In genomic region chr11:102939024-102939675, GRCm38 (mm10) we compare ENCODE assay signal across 11 mouse cellular contexts. TPM values are rescaled to one million over a fixed set of nuclear protein-coding genes. Genes with fewer than 3 reads are reported as not detected.
DNase-seq lines count a peak whose midpoint lies in the region; ATAC-seq lines count a peak whose summit lies in the region.
"Had no signal": no experiment of that assay in that cellular context is flagged by ENCODE, and none has a peak within 500 bp of the region (broad histone marks: within the 10 kb centered on the region; RNA-seq: fewer than 3 reads in every experiment).

No protein-coding gene starts in this region.

- DNase-seq in neural tube, embryonic 11.5 days (ENCODE audit: low spot score): no peak
- no peak for DNase-seq in neural tube, embryonic 10.5 days (ENCODE audit: extremely low spot score, low spot score)
- peak; percentile 27 to 46 for DNase-seq in kidney, postnatal 36 days
- DNase-seq in c-Kit-positive CD71-positive TER-119-positive erythroid progenitor cells, embryonic 14.5 days (ENCODE audit: low spot score): no peak
- DNase-seq in cerebellum, adult 18-20 months: no peak

- no peaks in the 10 kb centered on the region for H3K36me3 ChIP-seq in heart, embryonic 14.5 days (ENCODE audit: control insufficient read depth, insufficient read depth, low read length)
- no peaks in the 10 kb centered on the region for H3K36me3 ChIP-seq in heart, embryonic 11.5 days (ENCODE audit: control insufficient read depth, insufficient read depth, low read length)
- H3K36me3 ChIP-seq in neural tube, embryonic 11.5 days (ENCODE audit: control insufficient read depth, insufficient read depth, low read length): no peaks in the 10 kb centered on the region
- H3K36me3 ChIP-seq in stomach, embryonic 15.5 days: no peaks in the 10 kb centered on the region

- peaks cover 20% of the 10 kb centered on the region for H3K27me3 ChIP-seq in heart, embryonic 14.5 days (ENCODE audit: control insufficient read depth, insufficient read depth, low read length)
- H3K27me3 ChIP-seq in heart, embryonic 11.5 days (ENCODE audit: control insufficient read depth, insufficient read depth, low read length): peaks cover 47% of the 10 kb centered on the region
- peaks cover 14% of the 10 kb centered on the region for H3K27me3 ChIP-seq in neural tube, embryonic 11.5 days (ENCODE audit: control insufficient read depth, insufficient read depth, low read length)
- H3K27me3 ChIP-seq in stomach, embryonic 15.5 days (replicated peaks): peaks cover 13% of the 10 kb centered on the region

- no peak for ATAC-seq in heart, embryonic 14.5 days (ENCODE audit: insufficient number of reproducible peaks, insufficient read depth, low FRiP score, low read depth)
- ATAC-seq in heart, embryonic 11.5 days (replicated peaks; ENCODE audit: insufficient number of reproducible peaks, low FRiP score, low TSS enrichment): no peak
- ATAC-seq in neural tube, embryonic 11.5 days (ENCODE audit: insufficient read depth, low FRiP score, low TSS enrichment): no peak
- ATAC-seq in stomach, embryonic 15.5 days (ENCODE audit: insufficient read depth, low FRiP score, low read depth): 0 out of 2 replicates have a peak, but pooled peaks have one; percentile 61
- ATAC-seq: CD4-positive, CD25-positive, alpha-beta regulatory T cell, adult 4 months had no signal

- H3K9me3 ChIP-seq in heart, embryonic 14.5 days (ENCODE audit: control insufficient read depth, low read length): no peaks in the 10 kb centered on the region
- no peaks in the 10 kb centered on the region for H3K9me3 ChIP-seq in heart, embryonic 11.5 days (replicated peaks; ENCODE audit: control insufficient read depth, low read length)
- no peaks in the 10 kb centered on the region for H3K9me3 ChIP-seq in neural tube, embryonic 11.5 days (ENCODE audit: control insufficient read depth, low read length)
- no peaks in the 10 kb centered on the region for H3K9me3 ChIP-seq in stomach, embryonic 15.5 days

- WGBS in heart, embryonic 14.5 days: 41% methylated on average over 13 of the region's 13 CpGs
- WGBS in heart, embryonic 11.5 days (ENCODE audit: insufficient replicate concordance): 43% methylated on average over 13 of the region's 13 CpGs
- WGBS in neural tube, embryonic 11.5 days: 45% methylated on average over 13 of the region's 13 CpGs
- 30% methylated on average over 13 of the region's 13 CpGs for WGBS in stomach, embryonic 15.5 days

- 0 out of 2 replicates have a peak overlapping the region, but pooled peaks have one; percentile 5 for H3K4me2 ChIP-seq in heart, embryonic 14.5 days (ENCODE audit: low read length)
- no peak overlapping the region for H3K4me2 ChIP-seq in heart, embryonic 11.5 days
- no peak overlapping the region for H3K4me2 ChIP-seq in neural tube, embryonic 11.5 days (ENCODE audit: low read depth)
- H3K4me2 ChIP-seq in stomach, embryonic 15.5 days: peak overlapping the region; percentile 26; the same call in 1 of the 2 replicates

- H3K27ac ChIP-seq in heart, embryonic 14.5 days (replicated peaks in 1 of 2; ENCODE audit: control insufficient read depth in 1 of 2, insufficient read depth in 1 of 2, low read depth in 2 of 2, low read length in 2 of 2): no peak overlapping the region
- no peak overlapping the region for H3K27ac ChIP-seq in heart, embryonic 11.5 days (ENCODE audit: low read depth, low read length)
- H3K27ac ChIP-seq in neural tube, embryonic 11.5 days (ENCODE audit: low read depth, low read length): no peak overlapping the region
- H3K27ac ChIP-seq in stomach, embryonic 15.5 days: no peak overlapping the region

- no peak overlapping the region for H3K4me3 ChIP-seq in heart, embryonic 14.5 days (ENCODE audit: control insufficient read depth in 1 of 2, insufficient read depth in 1 of 2, low read depth in 1 of 2, low read length in 2 of 2)
- no peak overlapping the region for H3K4me3 ChIP-seq in heart, embryonic 11.5 days (ENCODE audit: low read depth, low read length)
- no peak overlapping the region for H3K4me3 ChIP-seq in neural tube, embryonic 11.5 days (ENCODE audit: low read depth, low read length)
- no peak overlapping the region for H3K4me3 ChIP-seq in stomach, embryonic 15.5 days (replicated peaks)
- H3K4me3 ChIP-seq: erythroblast, embryonic 14.5 days had no signal

- H3K4me1 ChIP-seq in heart, embryonic 14.5 days (ENCODE audit: control insufficient read depth in 2 of 2, insufficient read depth in 2 of 2, low read length in 2 of 2): peaks cover 5 to 13% of the 10 kb centered on the region in 2 experiments
- H3K4me1 ChIP-seq in heart, embryonic 11.5 days (ENCODE audit: control insufficient read depth, insufficient read depth, low read length): peaks cover 17% of the 10 kb centered on the region; the same call in 1 of the 2 replicates
- peaks cover 12% of the 10 kb centered on the region; the same call in 1 of the 2 replicates for H3K4me1 ChIP-seq in neural tube, embryonic 11.5 days (ENCODE audit: control insufficient read depth, insufficient read depth, low read length)
- H3K4me1 ChIP-seq in stomach, embryonic 15.5 days: peaks cover 12% of the 10 kb centered on the region

- H3K9ac ChIP-seq in heart, embryonic 14.5 days (ENCODE audit: low read length): no peak overlapping the region; the same call in 1 of the 2 replicates
- no peak overlapping the region for H3K9ac ChIP-seq in heart, embryonic 11.5 days (ENCODE audit: low read depth, low read length)
- 0 out of 2 replicates have a peak overlapping the region, but pooled peaks have one; percentile 11 for H3K9ac ChIP-seq in neural tube, embryonic 11.5 days (ENCODE audit: low read length)
- no peak overlapping the region for H3K9ac ChIP-seq in stomach, embryonic 15.5 days

RNA-seq across cellular contexts. Expression of gene C1ql1, which starts 7.3 kb away (rescaled TPM):
- 0.71 and 1.5 TPM in 2 replicates for polyA plus RNA-seq in heart, embryonic 14.5 days (2014; fragmentation: Nextera tagmentation; extraction: Ambion mirVana)
- polyA plus RNA-seq in heart, embryonic 11.5 days (2014; fragmentation: Nextera tagmentation; extraction: Ambion mirVana): 0.76 and 1.0 TPM in 2 replicates
- polyA plus RNA-seq in neural tube, embryonic 11.5 days (2014; fragmentation: Nextera tagmentation; extraction: Ambion mirVana): 2.9 and 4.0 TPM in 2 replicates
- polyA plus RNA-seq in stomach, embryonic 15.5 days (2015; fragmentation: Nextera tagmentation; extraction: Ambion mirVana): 5.1 and 5.6 TPM in 2 replicates
- polyA plus RNA-seq: CD4-positive, CD25-positive, alpha-beta regulatory T cell, adult 4 months; erythroblast, embryonic 14.5 days had no signal

RNA-seq across cellular contexts. Expression of gene Kif18b, which starts 14.2 kb away (rescaled TPM):
- polyA plus RNA-seq in heart, embryonic 14.5 days (2014; fragmentation: Nextera tagmentation; extraction: Ambion mirVana): 4.2 and 4.7 TPM in 2 replicates
- polyA plus RNA-seq in heart, embryonic 11.5 days (2014; fragmentation: Nextera tagmentation; extraction: Ambion mirVana): 5.6 and 5.9 TPM in 2 replicates
- 5.1 and 6.6 TPM in 2 replicates for polyA plus RNA-seq in neural tube, embryonic 11.5 days (2014; fragmentation: Nextera tagmentation; extraction: Ambion mirVana)
- polyA plus RNA-seq in stomach, embryonic 15.5 days (2015; fragmentation: Nextera tagmentation; extraction: Ambion mirVana): 9.5 TPM in 2 replicates

RNA-seq across cellular contexts. Expression of gene Gfap, which starts 38.4 kb away (rescaled TPM):
- polyA plus RNA-seq in heart, embryonic 14.5 days (2014; fragmentation: Nextera tagmentation; extraction: Ambion mirVana): 0.15 TPM in 1 of 2 replicates, not detected in the other
- polyA plus RNA-seq in heart, embryonic 11.5 days (2014; fragmentation: Nextera tagmentation; extraction: Ambion mirVana): 0.18 and 0.20 TPM in 2 replicates
- 0.12 and 0.20 TPM in 2 replicates for polyA plus RNA-seq in neural tube, embryonic 11.5 days (2014; fragmentation: Nextera tagmentation; extraction: Ambion mirVana)
- 0.70 and 1.2 TPM in 2 replicates for polyA plus RNA-seq in stomach, embryonic 15.5 days (2015; fragmentation: Nextera tagmentation; extraction: Ambion mirVana)
- polyA plus RNA-seq: CD4-positive, CD25-positive, alpha-beta regulatory T cell, adult 4 months had no signal

RNA-seq across cellular contexts. Expression of gene Fam187a, which starts 54.2 kb away (rescaled TPM):
- not detected in 2 replicates for polyA plus RNA-seq in heart, embryonic 14.5 days (2014; fragmentation: Nextera tagmentation; extraction: Ambion mirVana)
- not detected in 2 replicates for polyA plus RNA-seq in heart, embryonic 11.5 days (2014; fragmentation: Nextera tagmentation; extraction: Ambion mirVana)
- not detected in 2 replicates for polyA plus RNA-seq in neural tube, embryonic 11.5 days (2014; fragmentation: Nextera tagmentation; extraction: Ambion mirVana)
- polyA plus RNA-seq in stomach, embryonic 15.5 days (2015; fragmentation: Nextera tagmentation; extraction: Ambion mirVana): not detected in 2 replicates
- polyA plus RNA-seq: CD4-positive, CD25-positive, alpha-beta regulatory T cell, adult 4 months; erythroblast, embryonic 14.5 days; heart, embryonic 16.5 days had no signal

RNA-seq across cellular contexts. Expression of gene Ccdc103, which starts 58.1 kb away (rescaled TPM):
- polyA plus RNA-seq in heart, embryonic 14.5 days (2014; fragmentation: Nextera tagmentation; extraction: Ambion mirVana): 0.70 and 0.71 TPM in 2 replicates
- polyA plus RNA-seq in heart, embryonic 11.5 days (2014; fragmentation: Nextera tagmentation; extraction: Ambion mirVana): 0.42 and 0.56 TPM in 2 replicates
- polyA plus RNA-seq in neural tube, embryonic 11.5 days (2014; fragmentation: Nextera tagmentation; extraction: Ambion mirVana): 1.7 and 1.9 TPM in 2 replicates
- polyA plus RNA-seq in stomach, embryonic 15.5 days (2015; fragmentation: Nextera tagmentation; extraction: Ambion mirVana): 1.1 TPM in 2 replicates
- polyA plus RNA-seq: CD4-positive, CD25-positive, alpha-beta regulatory T cell, adult 4 months had no signal

Comparison
In these comparisons a context has a peak if more than half of its experiments do, and no peak if none do; other contexts are left out.
1. H3K4me2 ChIP-seq: peak in heart, embryonic 14.5 days (single experiment) and stomach, embryonic 15.5 days (single experiment); none in heart, embryonic 11.5 days (single experiment) and neural tube, embryonic 11.5 days (single experiment).
2. DNase-seq: peak in kidney, postnatal 36 days (2 of 2); none in neural tube, embryonic 11.5 days (single experiment), neural tube, embryonic 10.5 days (single experiment), c-Kit-positive CD71-positive TER-119-positive erythroid progenitor cells, embryonic 14.5 days (single experiment) and cerebellum, adult 18-20 months (0 of 2).